In the genomic region with DNA sequence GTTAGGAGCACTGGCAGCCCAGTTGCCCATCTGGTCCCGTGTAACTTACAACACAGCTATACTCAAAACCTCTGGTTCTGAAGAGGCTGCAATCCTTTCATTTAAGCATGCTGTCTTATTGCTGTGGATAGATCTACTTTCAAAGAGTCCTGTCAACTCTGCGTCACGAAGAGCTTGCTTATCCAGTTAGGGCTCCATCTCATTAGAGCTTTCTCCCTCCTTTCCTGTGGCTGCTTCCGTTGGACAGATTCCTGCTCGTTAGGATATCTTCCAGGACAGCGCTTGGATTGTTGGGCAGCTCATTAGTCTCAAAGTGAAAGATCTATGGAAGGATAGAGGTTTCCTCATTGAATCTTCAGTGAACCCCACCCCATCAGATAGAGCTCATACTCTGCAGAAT, we compare ENCODE assay signal across 24 mouse cellular contexts.
A peak's percentile ranks its signal among the peaks of the same experiment; 100 is the strongest.
DNase-seq lines count a peak whose midpoint lies in the region; ATAC-seq and TF ChIP-seq lines count a peak whose summit lies in the region.
"Had no signal": no experiment of that assay in that cellular context is flagged by ENCODE, and none has a peak within 500 bp of the region (broad histone marks: within the 10 kb centered on the region; RNA-seq: fewer than 3 reads in every experiment).

No protein-coding gene starts in this region.

- no peaks in the 10 kb centered on the region for H3K27me3 ChIP-seq in forebrain, postnatal 0 days (ENCODE audit: insufficient read depth, low read length)
- no peaks in the 10 kb centered on the region for H3K27me3 ChIP-seq in forebrain, embryonic 12.5 days
- H3K27me3 ChIP-seq in lung, postnatal 0 days (replicated peaks; ENCODE audit: insufficient read depth, low read length) = no peaks in the 10 kb centered on the region
- H3K27me3 ChIP-seq: CH12.LX had no signal

- H3K27ac ChIP-seq in forebrain, postnatal 0 days (ENCODE audit: low read depth, low read length) = no peak overlapping the region
- H3K27ac ChIP-seq in forebrain, embryonic 12.5 days = no peak overlapping the region
- no peak overlapping the region for H3K27ac ChIP-seq in lung, postnatal 0 days (ENCODE audit: low read length)
- H3K27ac ChIP-seq: gastrocnemius, adult 2 months; hindbrain, embryonic 14.5 days; hindbrain, postnatal 0 days had no signal

- 43% methylated on average over 6 of the region's 6 CpGs for WGBS in forebrain, postnatal 0 days
- WGBS in forebrain, embryonic 12.5 days = 58% methylated on average over 6 of the region's 6 CpGs
- WGBS in lung, postnatal 0 days = 72% methylated on average over 6 of the region's 6 CpGs

- no peak for TF ChIP-seq CTCF in forebrain, postnatal 0 days (IDR thresholded peaks at IDR 0.05; ENCODE audit: low read depth)
- TF ChIP-seq CTCF in brain, embryonic 14.5 days (IDR thresholded peaks at IDR 0.05; ENCODE audit: borderline replicate concordance, extremely low read depth, insufficient read depth, insufficient read length) = no peak
- TF ChIP-seq CTCF in lung, postnatal 0 days (IDR thresholded peaks at IDR 0.05) = no peak

- H3K4me3 ChIP-seq in forebrain, postnatal 0 days (ENCODE audit: low read depth, low read length) = no peak overlapping the region
- H3K4me3 ChIP-seq in forebrain, embryonic 12.5 days (replicated peaks) = no peak overlapping the region
- H3K4me3 ChIP-seq in lung, postnatal 0 days (ENCODE audit: low read depth, low read length) = no peak overlapping the region
- H3K4me3 ChIP-seq: gastrocnemius, adult 2 months had no signal

- DNase-seq in forebrain, postnatal 0 days = peak; percentile 6
- DNase-seq in MN1 (ENCODE audit: low spot score) = peak; percentile 55
- peak; percentile 64 for DNase-seq in brain, embryonic 14.5 days (ENCODE audit: low read depth)
- DNase-seq in lung, postnatal 0 days (ENCODE audit: low spot score) = no peak
- no peak for DNase-seq in left cerebral cortex, adult 9 months (ENCODE audit: low spot score in 2 of 2)
- DNase-seq: adrenal gland, adult 8-10 months; adrenal gland, postnatal 25 days; B cell, adult 2 months; cerebellum, adult 18-20 months; cerebellum, adult 9-10 months; cerebellum, postnatal 14 days; gastrocnemius, adult 2 months; gastrocnemius, postnatal 14 days; heart, adult 11 months had no signal

- no peak for ATAC-seq in forebrain, postnatal 0 days
- no peak for ATAC-seq in forebrain, embryonic 12.5 days (ENCODE audit: low FRiP score)
- ATAC-seq in lung, postnatal 0 days = no peak
- ATAC-seq: activated CD4-positive, CD25-positive, alpha-beta regulatory T cell, adult 4 months; forebrain, embryonic 16.5 days; hindbrain, postnatal 0 days; inflammation-experienced regulatory T-cells, adult 6 months; intestine, embryonic 16.5 days had no signal

- no peak for TF ChIP-seq POLR2A in brain, embryonic 14.5 days (IDR thresholded peaks at IDR 0.05; ENCODE audit: borderline replicate concordance, extremely low read depth, insufficient read depth, insufficient read length, poor library complexity, severe bottlenecking)

- H3K36me3 ChIP-seq in forebrain, postnatal 0 days (ENCODE audit: insufficient read depth) = no peaks in the 10 kb centered on the region
- no peaks in the 10 kb centered on the region for H3K36me3 ChIP-seq in forebrain, embryonic 12.5 days (replicated peaks)
- H3K36me3 ChIP-seq in lung, postnatal 0 days (ENCODE audit: insufficient read depth, low read length) = no peaks in the 10 kb centered on the region
- H3K36me3 ChIP-seq: G1E had no signal

- H3K4me2 ChIP-seq in forebrain, postnatal 0 days (ENCODE audit: low read depth) = no peak overlapping the region
- no peak overlapping the region for H3K4me2 ChIP-seq in forebrain, embryonic 12.5 days
- H3K4me2 ChIP-seq in lung, postnatal 0 days (replicated peaks; ENCODE audit: low read depth, low read length) = no peak overlapping the region
- H3K4me2 ChIP-seq: heart, embryonic 11.5 days; hindbrain, embryonic 14.5 days had no signal

- no peaks in the 10 kb centered on the region for H3K9me3 ChIP-seq in forebrain, postnatal 0 days (ENCODE audit: low read length)
- H3K9me3 ChIP-seq in forebrain, embryonic 12.5 days = no peaks in the 10 kb centered on the region
- H3K9me3 ChIP-seq in lung, postnatal 0 days (ENCODE audit: low read length) = no peaks in the 10 kb centered on the region

- H3K9ac ChIP-seq in forebrain, postnatal 0 days = no peak overlapping the region
- H3K9ac ChIP-seq in forebrain, embryonic 12.5 days = no peak overlapping the region
- H3K9ac ChIP-seq in lung, postnatal 0 days (replicated peaks; ENCODE audit: low read depth) = no peak overlapping the region
- H3K9ac ChIP-seq: hindbrain, embryonic 14.5 days had no signal

- H3K4me1 ChIP-seq in forebrain, postnatal 0 days (ENCODE audit: insufficient read depth) = no peaks in the 10 kb centered on the region
- no peaks in the 10 kb centered on the region for H3K4me1 ChIP-seq in forebrain, embryonic 12.5 days
- H3K4me1 ChIP-seq in lung, postnatal 0 days (ENCODE audit: insufficient read depth, low read depth, low read length) = no peaks in the 10 kb centered on the region

- no peak for TF ChIP-seq EP300 in lung, postnatal 0 days (IDR thresholded peaks at IDR 0.05)

Comparison
In these comparisons a context has a peak if more than half of its experiments do, and no peak if none do; other contexts are left out.
1. DNase-seq: peak in forebrain, postnatal 0 days (single experiment), MN1 (single experiment) and brain, embryonic 14.5 days (single experiment); none in lung, postnatal 0 days (single experiment) and left cerebral cortex, adult 9 months (0 of 2).